Mouse (Mus musculus) C2C12 (cell line): ENCODE measurements at regions not wholly inside any gene's neighbourhood (a gene's known extent, or its start where the extent isn't known, plus 50 kb on each side); places are given as distances from the start of the nearest gene placed in this dataset.

ENCODE experiments used
- CEBPB ChIP-seq: IDR thresholded peaks from one replicate; pipeline ENCODE4 v1.6.1; 2011; ENCODE audit warnings: low read depth, mild to moderate bottlenecking, control low read depth, moderate library complexity
- CTCF ChIP-seq: IDR thresholded peaks from one replicate; pipeline ENCODE4 v1.5.1; 2011; ENCODE audit not compliant: control insufficient read depth, insufficient read depth, insufficient read length
- MAX ChIP-seq: IDR thresholded peaks from one replicate; pipeline ENCODE4 v1.6.1; 2011; ENCODE audit warnings: mild to moderate bottlenecking, control low read depth
- USF1 ChIP-seq: IDR thresholded peaks from one replicate; pipeline ENCODE4 v1.6.1; 2011; ENCODE audit warnings: low read depth, mild to moderate bottlenecking, control low read depth, moderate library complexity

DNA sequence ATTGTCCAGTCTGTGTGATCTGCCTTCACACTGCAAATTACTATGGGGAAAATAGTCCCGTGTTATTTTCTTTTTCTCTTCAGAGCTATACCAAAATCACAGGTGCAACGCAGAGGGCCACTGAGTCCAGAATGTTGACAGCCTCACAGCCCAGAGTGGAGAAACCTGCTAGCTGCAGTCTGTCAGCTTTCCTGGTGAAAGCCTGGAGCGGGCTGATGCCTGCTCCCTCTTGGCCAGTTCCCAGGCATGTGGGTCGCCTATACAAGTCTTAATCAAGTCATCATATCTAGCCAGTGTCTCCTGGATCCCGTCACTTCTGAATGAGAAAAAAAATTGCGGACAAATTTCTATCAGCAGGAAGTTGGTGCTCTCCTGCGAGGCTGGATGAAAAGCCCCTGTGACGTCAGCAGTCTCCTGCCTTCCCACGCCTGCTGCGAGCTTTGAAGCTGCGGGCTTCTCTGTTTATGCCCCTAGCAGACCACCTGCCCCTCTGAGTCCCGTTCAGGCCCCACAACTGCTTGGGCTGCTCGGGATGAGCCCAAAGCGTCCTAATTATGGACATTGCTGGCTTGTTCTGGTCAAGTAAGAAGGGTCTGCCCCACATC is 227.1 kb upstream of the Hes1 start:
- TF ChIP-seq CEBPB (no peak), CTCF (no peak), USF1 (no peak), MAX (no peak)
